12 mouse cellular contexts compared by ENCODE assay signal in the genomic region with DNA sequence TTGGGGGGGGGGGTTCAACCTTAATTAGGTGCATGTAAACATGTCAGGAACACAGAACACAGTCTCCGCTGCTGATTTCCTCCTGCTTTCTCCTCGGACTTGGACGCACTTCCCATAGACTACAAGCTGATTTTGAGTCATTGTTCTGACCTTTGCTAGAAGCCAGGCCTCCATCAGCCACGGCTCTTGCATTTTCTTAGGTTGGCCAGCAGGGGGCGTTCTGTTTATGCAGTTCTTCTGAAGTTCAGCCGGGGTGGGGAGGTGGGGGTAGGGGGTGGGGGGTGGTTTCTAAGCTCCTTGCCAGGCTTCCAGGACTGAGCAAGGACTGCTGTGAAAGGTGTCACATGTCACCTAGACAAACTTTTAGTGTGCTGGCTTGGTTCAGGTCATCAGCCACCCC. TPM values are rescaled to one million over a fixed set of nuclear protein-coding genes. Genes with fewer than 3 reads are reported as not detected.
DNase-seq lines count a peak whose midpoint lies in the region; ATAC-seq and TF ChIP-seq lines count a peak whose summit lies in the region.
"Had no signal": no experiment of that assay in that cellular context is flagged by ENCODE, and none has a peak within 500 bp of the region (broad histone marks: within the 10 kb centered on the region; RNA-seq: fewer than 3 reads in every experiment).

No protein-coding gene starts in this region.

- TF ChIP-seq CTCF in thymus, adult 2 months (IDR thresholded peaks at IDR 0.05; ENCODE audit: borderline replicate concordance, control insufficient read depth, extremely low read depth, insufficient read depth, low read length, poor library complexity) = no peak
- no peak for TF ChIP-seq CTCF in cerebellum, adult 2 months (IDR thresholded peaks at IDR 0.05; ENCODE audit: borderline replicate concordance, insufficient read depth, low read depth, low read length)

- no peak overlapping the region for H3K9ac ChIP-seq in hindbrain, embryonic 11.5 days (ENCODE audit: low read depth, low read length)
- no peak overlapping the region for H3K9ac ChIP-seq in hindbrain, embryonic 12.5 days
- H3K9ac ChIP-seq: intestine, embryonic 15.5 days; neural tube, embryonic 15.5 days had no signal

- ATAC-seq in hindbrain, embryonic 11.5 days (ENCODE audit: low FRiP score) = no peak
- no peak for ATAC-seq in hindbrain, embryonic 12.5 days (ENCODE audit: low FRiP score)
- ATAC-seq: intestine, embryonic 15.5 days had no signal

- no peak overlapping the region for H3K4me2 ChIP-seq in hindbrain, embryonic 11.5 days (replicated peaks; ENCODE audit: low read depth, low read length)
- no peak overlapping the region for H3K4me2 ChIP-seq in hindbrain, embryonic 12.5 days (replicated peaks)
- H3K4me2 ChIP-seq: intestine, embryonic 15.5 days; neural tube, embryonic 15.5 days had no signal

- H3K4me3 ChIP-seq in hindbrain, embryonic 11.5 days (ENCODE audit: low read depth, low read length) = no peak overlapping the region
- no peak overlapping the region for H3K4me3 ChIP-seq in hindbrain, embryonic 12.5 days
- no peak overlapping the region for H3K4me3 ChIP-seq in thymus, adult 2 months (ENCODE audit: control insufficient read depth, insufficient read depth, low read length)
- no peak overlapping the region for H3K4me3 ChIP-seq in cerebellum, adult 2 months (replicated peaks; ENCODE audit: insufficient read depth, low read depth, low read length)
- H3K4me3 ChIP-seq: intestine, embryonic 15.5 days; neural tube, embryonic 15.5 days had no signal

- no peaks in the 10 kb centered on the region for H3K4me1 ChIP-seq in hindbrain, embryonic 11.5 days (replicated peaks; ENCODE audit: control insufficient read depth, insufficient read depth, low read length)
- no peaks in the 10 kb centered on the region for H3K4me1 ChIP-seq in hindbrain, embryonic 12.5 days
- H3K4me1 ChIP-seq in thymus, adult 2 months (replicated peaks; ENCODE audit: control insufficient read depth, insufficient read depth, low read length) = no peaks in the 10 kb centered on the region
- no peaks in the 10 kb centered on the region for H3K4me1 ChIP-seq in cerebellum, adult 2 months (ENCODE audit: control insufficient read depth, insufficient read depth, low read length)
- H3K4me1 ChIP-seq: neural tube, embryonic 15.5 days had no signal

- no peak overlapping the region for H3K27ac ChIP-seq in hindbrain, embryonic 11.5 days (ENCODE audit: low read depth, low read length)
- no peak overlapping the region for H3K27ac ChIP-seq in hindbrain, embryonic 12.5 days
- H3K27ac ChIP-seq in thymus, adult 2 months (ENCODE audit: control insufficient read depth, insufficient read depth, low read length) = no peak overlapping the region
- H3K27ac ChIP-seq in cerebellum, adult 2 months (ENCODE audit: insufficient read depth, low read length) = no peak overlapping the region
- H3K27ac ChIP-seq: intestine, embryonic 15.5 days; neural tube, embryonic 15.5 days had no signal

- TF ChIP-seq POLR2A in thymus, adult 2 months (IDR thresholded peaks at IDR 0.05; ENCODE audit: control insufficient read depth, extremely low read depth, insufficient read depth, low read length, poor library complexity) = no peak
- no peak for TF ChIP-seq POLR2A in cerebellum, adult 2 months (IDR thresholded peaks at IDR 0.05; ENCODE audit: borderline replicate concordance, insufficient read depth, low read length)

- DNase-seq in hindbrain, embryonic 11.5 days (ENCODE audit: low spot score) = peak; percentile 13
- peak; percentile 3 for DNase-seq in thymus, adult 2 months
- DNase-seq in thymus, adult 18-20 months = no peak
- DNase-seq in induced T-regulatory cell, adult 2 months (ENCODE audit: low read depth) = peak; percentile 35
- no peak for DNase-seq in right cerebral cortex, postnatal 36 days (ENCODE audit: low spot score in 2 of 2)
- DNase-seq in heart, postnatal 10 days = no peak
- no peak for DNase-seq in cerebellum, adult 2 months
- DNase-seq: cerebellum, postnatal 25 days; heart, adult 11 months had no signal

- H3K36me3 ChIP-seq in hindbrain, embryonic 11.5 days (ENCODE audit: control insufficient read depth, insufficient read depth, low read length) = no peaks in the 10 kb centered on the region
- H3K36me3 ChIP-seq in hindbrain, embryonic 12.5 days = no peaks in the 10 kb centered on the region
- no peaks in the 10 kb centered on the region for H3K36me3 ChIP-seq in thymus, adult 2 months (ENCODE audit: control insufficient read depth, insufficient read depth, low read length)
- H3K36me3 ChIP-seq: intestine, embryonic 15.5 days; neural tube, embryonic 15.5 days had no signal

- intact Hi-C loops in heart, postnatal 10 days (cut with DNase I) = no loop called here

- H3K27me3 ChIP-seq in hindbrain, embryonic 11.5 days (ENCODE audit: control insufficient read depth, insufficient read depth, low read length) = no peaks in the 10 kb centered on the region
- H3K27me3 ChIP-seq in hindbrain, embryonic 12.5 days = no peaks in the 10 kb centered on the region
- no peaks in the 10 kb centered on the region for H3K27me3 ChIP-seq in thymus, adult 2 months (ENCODE audit: control insufficient read depth, insufficient read depth, low read length)
- H3K27me3 ChIP-seq in cerebellum, adult 2 months (ENCODE audit: control insufficient read depth, insufficient read depth, low read length) = no peaks in the 10 kb centered on the region
- H3K27me3 ChIP-seq: intestine, embryonic 15.5 days; neural tube, embryonic 15.5 days had no signal

- no peaks in the 10 kb centered on the region for H3K9me3 ChIP-seq in hindbrain, embryonic 11.5 days (ENCODE audit: control insufficient read depth, low read length)
- no peaks in the 10 kb centered on the region for H3K9me3 ChIP-seq in hindbrain, embryonic 12.5 days (replicated peaks)
- H3K9me3 ChIP-seq: intestine, embryonic 15.5 days; neural tube, embryonic 15.5 days had no signal

- 41% methylated on average over 6 of the region's 6 CpGs for WGBS in hindbrain, embryonic 11.5 days
- 44% methylated on average over 6 of the region's 6 CpGs for WGBS in hindbrain, embryonic 12.5 days
- 29% methylated on average over 6 of the region's 6 CpGs for WGBS in thymus, adult 2 months
- WGBS in cerebellum, adult 2 months = 20% methylated on average over 6 of the region's 6 CpGs

RNA-seq across cellular contexts. Expression of gene Ccdc160, which starts 8.6 kb away (rescaled TPM):
- 4.7 and 5.6 TPM in 2 replicates for polyA plus RNA-seq in hindbrain, embryonic 11.5 days (2014; fragmentation: Nextera tagmentation; extraction: Ambion mirVana)
- 4.1 and 4.6 TPM in 2 replicates for polyA plus RNA-seq in hindbrain, embryonic 12.5 days (2016; fragmentation: Nextera tagmentation; extraction: Ambion mirVana)
- not detected in 2 replicates for polyA plus RNA-seq in thymus, adult 2 months (2012; rRNA removed)
- under 1 TPM; 0.45 to 0.72 TPM for total RNA-seq in heart, postnatal 10 days (2021)
- polyA plus RNA-seq in cerebellum, adult 2 months (2012; rRNA removed) = 2.7 and 3.1 TPM in 2 replicates

Comparison
In these comparisons a context has a peak if more than half of its experiments do, and no peak if none do; other contexts are left out.
1. DNase-seq: peak in hindbrain, embryonic 11.5 days (single experiment), thymus, adult 2 months (single experiment) and induced T-regulatory cell, adult 2 months (single experiment); none in thymus, adult 18-20 months (0 of 2), right cerebral cortex, postnatal 36 days (0 of 2), heart, postnatal 10 days (0 of 2) and cerebellum, adult 2 months (0 of 2).